Mouse (Mus musculus) heart, adult 2 months (tissue): Measurements from ENCODE around the gene Poldip2.

ENCODE experiments used
- CTCF ChIP-seq: fragments of 200-600 bp; IDR thresholded peaks from 2 replicates; pipeline ENCODE4 v1.8.1; 2022; ENCODE audit warnings: antibody characterized with exemption, mild to moderate bottlenecking, moderate library complexity
- POLR2A ChIP-seq: fragments of 200-500 bp; IDR thresholded peaks from 2 replicates; pipeline ENCODE4 v1.6.1; 2011; ENCODE audit warnings: mild to moderate bottlenecking, low read depth, low read length, control low read depth; ENCODE audit not compliant: insufficient read depth

DNA sequence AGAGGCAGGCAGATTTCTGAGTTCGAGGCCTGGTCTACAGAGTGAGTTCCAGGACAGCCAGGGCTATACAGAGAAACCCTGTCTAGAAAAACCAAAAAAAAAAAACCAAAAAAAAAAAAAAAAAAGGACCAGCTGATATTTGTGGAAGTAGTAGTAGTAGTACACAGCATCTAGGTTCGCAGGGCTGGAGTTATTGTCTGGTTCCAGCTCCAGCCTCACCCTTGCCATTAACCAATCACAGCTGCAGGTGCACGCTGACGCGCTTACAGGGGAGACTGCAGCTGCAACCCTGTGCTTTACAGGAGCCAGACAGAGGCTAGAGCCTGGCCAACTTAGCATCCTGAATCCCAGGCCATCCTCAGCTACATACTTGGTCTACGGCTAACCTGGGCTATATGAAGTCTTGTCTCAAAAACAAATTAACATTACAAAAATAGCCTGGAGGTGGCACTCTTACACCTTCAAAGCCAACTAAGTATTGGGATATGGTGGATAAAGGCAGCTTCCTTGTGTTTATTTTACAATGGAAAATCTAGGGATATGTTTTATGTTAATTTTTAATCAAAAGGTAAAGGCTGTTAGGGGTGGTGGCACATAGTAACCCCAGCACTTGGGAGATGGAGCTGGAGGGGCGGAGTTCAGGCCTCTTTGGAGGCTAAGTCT, 32.6 kb downstream of the Poldip2 start:
- TF ChIP-seq CTCF (peak; percentile 34), POLR2A (no peak)
